Mouse (Mus musculus): ENCODE results near the gene Whamm. TPM values are rescaled to one million over a fixed set of nuclear protein-coding genes. Genes with fewer than 3 reads are reported as not detected.

The Whamm gene
- polyA plus RNA-seq, 1 experiment from 2014 or later: 9.9 TPM

DNA sequence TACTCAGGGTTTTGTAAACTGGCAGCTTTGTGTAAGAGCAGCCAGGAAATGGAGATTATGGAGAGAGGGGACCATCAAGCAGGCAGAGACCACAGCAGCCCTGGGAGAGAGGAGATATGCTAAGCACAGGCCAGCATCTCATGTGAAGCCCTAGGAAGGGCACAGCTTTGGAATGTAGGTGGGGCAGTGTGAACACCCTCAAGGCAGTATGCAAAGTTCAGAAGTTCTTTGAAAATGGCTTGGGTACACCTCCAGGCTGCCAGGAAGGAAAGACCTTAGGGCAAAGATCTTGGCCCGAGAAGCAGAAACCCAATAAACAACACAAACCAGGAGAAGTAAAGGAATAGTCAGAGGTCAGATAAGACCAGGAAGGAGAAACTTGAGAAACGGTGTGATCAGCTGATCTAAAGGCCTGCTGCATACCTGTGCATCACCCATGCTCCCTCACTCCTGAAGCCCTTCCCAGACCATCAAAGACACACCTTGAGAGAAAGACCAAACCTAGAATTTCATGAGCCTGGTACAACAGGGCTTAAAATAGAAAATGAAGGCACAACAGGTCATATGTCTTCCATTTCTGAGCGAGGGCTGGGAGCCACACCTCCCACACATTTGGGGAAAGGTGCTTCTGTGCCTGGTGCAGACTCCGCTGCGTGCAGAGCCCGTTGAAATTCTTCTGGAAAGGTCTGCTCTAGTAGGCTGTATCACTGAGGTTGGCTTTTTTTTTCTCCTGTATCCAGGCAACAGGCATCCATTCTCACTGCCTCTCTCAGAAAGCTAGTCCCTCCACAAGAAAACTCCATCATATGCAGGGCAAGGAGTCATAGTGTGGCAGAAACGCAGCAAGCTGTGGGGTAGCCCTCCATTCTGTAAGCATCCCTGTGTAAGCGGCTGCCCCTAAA lies 28.6 kb downstream of the Whamm start:
- no peaks in the 10 kb centered on the region for H3K27me3 ChIP-seq (ENCODE audit: control insufficient read depth, insufficient read depth, low read length)
- no peak overlapping the region for H3K27ac ChIP-seq
- H3K4me2 ChIP-seq (replicated peaks): no peak overlapping the region
- no peaks in the 10 kb centered on the region for H3K9me3 ChIP-seq (ENCODE audit: control insufficient read depth, low read length)
- no peaks in the 10 kb centered on the region for H3K4me1 ChIP-seq (replicated peaks; ENCODE audit: control insufficient read depth, insufficient read depth, low read length)
- no peak for DNase-seq (ENCODE audit: low spot score)
- no peak overlapping the region for H3K9ac ChIP-seq
- H3K4me3 ChIP-seq (replicated peaks; ENCODE audit: low read length): no peak overlapping the region
- WGBS: 75% methylated on average over 8 of the region's 8 CpGs
- no peak for ATAC-seq (ENCODE audit: low FRiP score)
- H3K36me3 ChIP-seq (replicated peaks; ENCODE audit: control insufficient read depth, insufficient read depth): peaks cover 42% of the 10 kb centered on the region

DNA sequence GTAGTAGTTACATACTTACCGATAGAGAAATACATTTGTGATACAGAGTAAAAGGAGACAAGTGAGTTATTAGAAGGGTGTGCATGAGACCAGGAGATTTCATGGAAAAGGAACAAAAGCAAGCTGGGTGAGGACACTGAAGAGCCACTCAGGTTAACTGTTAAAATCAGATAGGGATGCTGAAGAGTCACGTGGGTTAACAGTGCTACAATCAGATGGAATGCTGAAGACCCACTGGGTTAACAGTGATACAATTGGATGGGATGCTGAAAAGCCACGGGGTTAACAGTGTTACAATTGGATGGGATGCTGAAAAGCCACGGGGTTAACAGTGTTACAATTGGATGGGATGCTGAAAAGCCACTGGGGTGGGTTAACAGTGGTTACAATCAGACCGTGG lies 33.9 kb downstream of the Whamm start:
- DNase-seq (ENCODE audit: low spot score) (no peak), ATAC-seq (ENCODE audit: low FRiP score) (no peak)
- WGBS: 73% methylated on average over 5 of the region's 5 CpGs
- H3K27ac ChIP-seq: no peak overlapping the region
- no peaks in the 10 kb centered on the region for H3K4me1 ChIP-seq (replicated peaks; ENCODE audit: control insufficient read depth, insufficient read depth, low read length)
- H3K9me3 ChIP-seq (ENCODE audit: control insufficient read depth, low read length): no peaks in the 10 kb centered on the region
- H3K9ac ChIP-seq: no peak overlapping the region
- H3K4me2 ChIP-seq (replicated peaks): no peak overlapping the region
- no peak overlapping the region for H3K4me3 ChIP-seq (replicated peaks; ENCODE audit: low read length)
- H3K36me3 ChIP-seq (replicated peaks; ENCODE audit: control insufficient read depth, insufficient read depth): no peaks in the 10 kb centered on the region
- no peaks in the 10 kb centered on the region for H3K27me3 ChIP-seq (ENCODE audit: control insufficient read depth, insufficient read depth, low read length)

DNA sequence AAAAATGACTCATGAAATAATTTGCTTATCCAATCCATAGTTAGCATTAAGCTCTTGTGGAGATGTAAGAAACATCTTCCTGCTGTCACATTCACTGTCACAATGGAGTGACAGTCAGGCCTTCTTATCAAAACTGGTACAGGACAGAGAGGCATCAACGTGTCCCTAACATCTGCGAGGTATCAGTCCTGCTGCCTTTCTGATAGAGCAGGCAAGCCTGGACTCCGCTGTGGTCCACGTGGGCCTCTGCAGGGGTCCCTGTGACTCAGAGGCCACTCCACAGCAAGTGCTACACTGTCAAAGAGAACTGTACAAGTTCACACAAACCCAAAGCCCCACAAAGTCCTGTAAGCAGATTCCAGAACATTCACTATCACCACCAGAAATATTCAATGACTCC lies 34.4 kb downstream of the Whamm start:
- Histone ChIP-seq H3K4me2 (replicated peaks) (no peak overlapping the region), H3K9me3 (ENCODE audit: control insufficient read depth, low read length) (no peaks in the 10 kb centered on the region), H3K4me3 (replicated peaks; ENCODE audit: low read length) (no peak overlapping the region), H3K36me3 (replicated peaks; ENCODE audit: control insufficient read depth, insufficient read depth) (no peaks in the 10 kb centered on the region), H3K4me1 (replicated peaks; ENCODE audit: control insufficient read depth, insufficient read depth, low read length) (no peaks in the 10 kb centered on the region), H3K9ac (no peak overlapping the region), H3K27me3 (ENCODE audit: control insufficient read depth, insufficient read depth, low read length) (no peaks in the 10 kb centered on the region), H3K27ac (no peak overlapping the region)
- 72% methylated on average over 4 of the region's 4 CpGs for WGBS
- DNase-seq (ENCODE audit: low spot score) (no peak), ATAC-seq (ENCODE audit: low FRiP score) (no peak)

DNA sequence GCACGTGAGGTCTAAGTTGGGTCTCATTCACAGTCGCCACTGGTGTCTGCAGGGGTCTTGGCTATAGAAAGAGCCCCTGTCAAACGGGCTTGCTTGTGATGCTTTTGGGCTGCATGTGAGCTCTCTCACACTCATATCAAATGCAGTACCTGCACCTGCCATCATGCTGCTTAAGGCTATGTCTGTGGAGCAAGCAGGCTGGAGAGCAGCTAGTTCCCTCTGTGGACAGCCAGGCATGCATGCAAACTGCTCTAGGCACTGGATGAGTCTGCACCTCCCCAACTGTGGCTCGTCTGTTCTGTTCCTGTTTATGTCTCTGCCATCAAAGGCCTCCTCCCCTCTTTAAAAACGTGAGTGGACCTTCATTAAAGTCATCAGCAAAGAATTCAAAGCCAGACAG lies 35.4 kb downstream of the Whamm start:
- Histone ChIP-seq H3K9ac (no peak overlapping the region), H3K27me3 (ENCODE audit: control insufficient read depth, insufficient read depth, low read length) (no peaks in the 10 kb centered on the region), H3K4me3 (replicated peaks; ENCODE audit: low read length) (no peak overlapping the region), H3K27ac (no peak overlapping the region), H3K4me2 (replicated peaks) (no peak overlapping the region), H3K9me3 (ENCODE audit: control insufficient read depth, low read length) (no peaks in the 10 kb centered on the region), H3K36me3 (replicated peaks; ENCODE audit: control insufficient read depth, insufficient read depth) (no peaks in the 10 kb centered on the region), H3K4me1 (replicated peaks; ENCODE audit: control insufficient read depth, insufficient read depth, low read length) (no peaks in the 10 kb centered on the region)
- no peak for ATAC-seq (ENCODE audit: low FRiP score)
- 65% methylated on average over 5 of the region's 5 CpGs for WGBS
- no peak for DNase-seq (ENCODE audit: low spot score)

DNA sequence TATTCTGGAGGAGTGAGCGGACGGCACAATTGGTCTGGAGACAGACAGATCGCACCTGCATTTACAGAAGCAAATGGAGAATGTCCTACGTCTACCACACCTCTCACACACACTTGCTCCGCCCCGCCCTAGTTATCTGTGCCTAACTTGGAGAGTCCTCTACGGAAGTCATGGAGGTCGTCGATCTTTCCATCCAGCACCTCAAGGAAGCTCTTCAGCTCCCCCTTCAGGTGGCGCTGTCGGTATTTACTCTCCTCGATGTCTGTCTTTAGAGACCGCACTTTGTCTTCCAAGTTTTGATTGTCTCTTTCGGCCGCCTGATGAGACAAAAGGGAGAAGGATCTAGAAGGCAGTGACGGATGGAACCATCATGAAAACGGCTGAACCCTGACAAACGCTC lies 39.1 kb downstream of the Whamm start:
- DNase-seq (ENCODE audit: low spot score) (no peak), ATAC-seq (ENCODE audit: low FRiP score) (no peak)
- Histone ChIP-seq H3K4me1 (replicated peaks; ENCODE audit: control insufficient read depth, insufficient read depth, low read length) (no peaks in the 10 kb centered on the region), H3K27ac (no peak overlapping the region), H3K4me2 (replicated peaks) (no peak overlapping the region), H3K27me3 (ENCODE audit: control insufficient read depth, insufficient read depth, low read length) (no peaks in the 10 kb centered on the region), H3K9me3 (ENCODE audit: control insufficient read depth, low read length) (no peaks in the 10 kb centered on the region), H3K36me3 (replicated peaks; ENCODE audit: control insufficient read depth, insufficient read depth) (no peaks in the 10 kb centered on the region), H3K9ac (no peak overlapping the region), H3K4me3 (replicated peaks; ENCODE audit: low read length) (no peak overlapping the region)
- 59% methylated on average over 18 of the region's 18 CpGs for WGBS

DNA sequence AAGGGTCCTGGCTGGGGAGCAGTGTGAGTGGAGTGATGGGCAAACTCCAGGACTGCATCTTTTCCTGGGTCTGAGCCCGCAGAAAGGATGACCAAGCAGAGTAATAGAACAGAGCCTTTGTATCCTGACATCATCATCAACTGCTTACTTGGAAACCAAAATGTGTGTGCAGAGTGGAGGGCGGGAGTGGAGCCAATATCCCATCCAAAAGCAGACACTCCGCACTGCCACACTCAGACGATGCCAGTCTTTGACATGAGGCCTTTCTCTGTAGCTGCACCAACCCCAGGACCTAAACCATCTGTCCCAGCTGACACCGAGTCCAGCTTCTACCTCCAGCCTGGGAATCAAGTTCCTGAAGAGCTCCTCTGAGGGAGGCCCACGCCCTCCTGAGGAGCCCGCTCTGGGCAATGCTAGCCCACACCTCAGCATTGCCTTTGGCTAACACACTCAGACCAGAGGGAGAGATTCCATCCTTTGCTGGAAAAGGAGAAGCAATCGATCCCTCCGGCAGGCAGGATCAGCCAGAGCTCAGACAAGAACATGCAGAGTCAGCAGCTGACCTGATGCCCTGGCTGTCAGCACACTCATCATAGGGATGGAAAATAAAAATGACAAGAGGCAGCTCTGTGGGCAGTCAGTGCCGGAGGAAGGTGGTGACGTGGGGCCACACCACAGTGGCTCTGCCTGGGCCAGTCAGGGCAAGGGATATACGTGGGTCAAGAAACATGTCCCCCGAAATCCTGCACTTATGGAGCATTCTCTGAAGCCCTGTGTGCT lies 42.0 kb downstream of the Whamm start:
- 86% methylated on average over 13 of the region's 13 CpGs for WGBS
- Histone ChIP-seq H3K9me3 (ENCODE audit: control insufficient read depth, low read length) (no peaks in the 10 kb centered on the region), H3K9ac (no peak overlapping the region), H3K4me3 (replicated peaks; ENCODE audit: low read length) (no peak overlapping the region), H3K4me1 (replicated peaks; ENCODE audit: control insufficient read depth, insufficient read depth, low read length) (no peaks in the 10 kb centered on the region), H3K27me3 (ENCODE audit: control insufficient read depth, insufficient read depth, low read length) (no peaks in the 10 kb centered on the region), H3K27ac (no peak overlapping the region), H3K4me2 (replicated peaks) (no peak overlapping the region), H3K36me3 (replicated peaks; ENCODE audit: control insufficient read depth, insufficient read depth) (no peaks in the 10 kb centered on the region)
- no peak for ATAC-seq (ENCODE audit: low FRiP score)
- DNase-seq (ENCODE audit: low spot score): no peak

DNA sequence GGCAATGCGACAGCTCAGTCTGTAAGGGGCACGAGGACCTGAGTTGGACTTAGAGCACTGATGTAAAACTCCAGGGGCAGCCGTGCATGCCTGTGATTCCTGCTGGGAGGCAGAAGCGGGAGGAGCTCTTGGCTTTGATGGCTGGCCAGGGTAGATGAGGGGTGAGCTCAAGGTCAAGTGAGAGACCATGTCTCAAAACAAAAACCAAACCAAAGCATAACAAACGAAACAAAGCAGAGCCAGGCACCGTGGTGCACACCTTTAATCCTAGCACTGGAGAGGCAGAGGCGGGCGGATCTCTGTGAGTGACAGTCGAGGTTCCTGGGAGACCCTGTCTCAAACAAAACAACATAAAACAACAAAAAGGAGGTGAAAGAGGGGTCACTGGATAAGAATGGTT lies 44.0 kb downstream of the Whamm start:
- Histone ChIP-seq H3K4me2 (replicated peaks) (no peak overlapping the region), H3K9ac (no peak overlapping the region), H3K27ac (no peak overlapping the region), H3K4me1 (replicated peaks; ENCODE audit: control insufficient read depth, insufficient read depth, low read length) (no peaks in the 10 kb centered on the region), H3K4me3 (replicated peaks; ENCODE audit: low read length) (no peak overlapping the region), H3K36me3 (replicated peaks; ENCODE audit: control insufficient read depth, insufficient read depth) (no peaks in the 10 kb centered on the region), H3K27me3 (ENCODE audit: control insufficient read depth, insufficient read depth, low read length) (no peaks in the 10 kb centered on the region), H3K9me3 (ENCODE audit: control insufficient read depth, low read length) (no peaks in the 10 kb centered on the region)
- 67% methylated on average over 9 of the region's 9 CpGs for WGBS
- no peak for ATAC-seq (ENCODE audit: low FRiP score)
- DNase-seq (ENCODE audit: low spot score): no peak

DNA sequence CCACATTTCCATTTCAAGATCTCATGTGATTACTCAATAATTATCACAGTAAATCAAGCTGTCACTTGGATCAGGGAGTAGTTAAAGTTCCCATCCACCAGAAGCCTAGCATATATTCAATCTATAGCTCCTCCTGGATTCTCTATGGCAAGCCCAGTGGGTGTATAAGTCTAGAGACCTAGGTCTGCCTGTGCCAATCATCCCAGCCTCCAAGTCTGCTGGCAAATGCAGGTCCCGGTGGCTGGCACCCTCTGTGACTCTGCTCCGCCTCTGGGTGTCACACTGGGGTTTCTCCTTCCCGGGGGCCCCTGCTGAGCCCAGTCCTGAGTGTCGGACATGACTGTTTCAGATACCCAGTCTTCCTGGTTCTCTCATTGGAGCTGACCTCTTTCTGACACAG lies 51.7 kb downstream of the Whamm start:
- H3K36me3 ChIP-seq (replicated peaks; ENCODE audit: control insufficient read depth, insufficient read depth): no peaks in the 10 kb centered on the region
- 0 out of 2 replicates have a peak, but pooled peaks cover 3% of the 10 kb centered on the region for H3K4me1 ChIP-seq (replicated peaks; ENCODE audit: control insufficient read depth, insufficient read depth, low read length)
- H3K4me2 ChIP-seq (replicated peaks): no peak overlapping the region
- H3K27me3 ChIP-seq (ENCODE audit: control insufficient read depth, insufficient read depth, low read length): no peaks in the 10 kb centered on the region
- H3K4me3 ChIP-seq (replicated peaks; ENCODE audit: low read length): no peak overlapping the region
- no peak for DNase-seq (ENCODE audit: low spot score)
- ATAC-seq (ENCODE audit: low FRiP score): no peak
- 67% methylated on average over 4 of the region's 4 CpGs for WGBS
- 0 out of 2 replicates have a peak overlapping the region, but pooled peaks have one; percentile 20 for H3K27ac ChIP-seq
- no peak overlapping the region for H3K9ac ChIP-seq
- no peaks in the 10 kb centered on the region for H3K9me3 ChIP-seq (ENCODE audit: control insufficient read depth, low read length)

DNA sequence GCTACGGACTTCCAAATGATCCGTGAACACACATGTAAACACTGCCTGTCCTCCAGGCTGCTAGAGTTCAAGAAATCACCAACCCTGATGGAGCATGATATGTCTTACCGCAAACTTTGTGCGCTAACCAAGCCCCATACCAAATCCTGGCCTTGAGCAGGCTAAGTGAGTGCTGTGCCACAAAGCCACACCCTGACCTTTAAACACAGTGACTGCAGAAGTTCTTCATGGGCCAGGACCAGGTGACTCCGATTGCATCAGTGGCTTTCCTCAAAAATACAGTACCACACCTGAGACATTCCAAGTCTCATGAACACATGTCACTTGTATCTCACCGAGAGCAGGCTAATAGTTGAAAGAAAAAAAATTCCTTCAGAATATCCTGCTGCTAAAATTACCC lies 52.7 kb downstream of the Whamm start:
- Histone ChIP-seq H3K4me2 (replicated peaks) (no peak overlapping the region), H3K9me3 (ENCODE audit: control insufficient read depth, low read length) (no peaks in the 10 kb centered on the region), H3K4me3 (replicated peaks; ENCODE audit: low read length) (no peak overlapping the region), H3K36me3 (replicated peaks; ENCODE audit: control insufficient read depth, insufficient read depth) (no peaks in the 10 kb centered on the region), H3K9ac (no peak overlapping the region), H3K27ac (no peak overlapping the region), H3K27me3 (ENCODE audit: control insufficient read depth, insufficient read depth, low read length) (no peaks in the 10 kb centered on the region), H3K4me1 (replicated peaks; ENCODE audit: control insufficient read depth, insufficient read depth, low read length) (0 out of 2 replicates have a peak, but pooled peaks cover 3% of the 10 kb centered on the region)
- no peak for DNase-seq (ENCODE audit: low spot score)
- ATAC-seq (ENCODE audit: low FRiP score): no peak
- WGBS: 79% methylated on average over 6 of the region's 6 CpGs

Measured in hindbrain, embryonic 14.5 days (tissue).